Mouse (Mus musculus) retina, embryonic 14.5 days (tissue): ENCODE measurements at regions not wholly inside any gene's neighbourhood (a gene's known extent, or its start where the extent isn't known, plus 50 kb on each side); places are given as distances from the start of the nearest gene placed in this dataset.

ENCODE experiments used
- DNase-seq: peaks from one replicate; pipeline ENCODE4 v3.0.0-alpha.2; 2015; ENCODE audit warnings: low spot score

- peak; percentile 61 for DNase-seq
Observed at GRCm38 (mm10) chr10:46826639-46827038, 1249.0 kb downstream of the Hace1 start.

- DNase-seq = peak; percentile 84
Observed at GRCm38 (mm10) chr10:46827109-46827812, 1249.6 kb downstream of the Hace1 start.

- DNase-seq = peak; percentile 35
Observed at GRCm38 (mm10) chr10:46828164-46828563, 1250.5 kb downstream of the Hace1 start.

- DNase-seq = no peak
Observed at GRCm38 (mm10) chr10:46845578-46846314, 1268.1 kb downstream of the Hace1 start.
